Mouse (Mus musculus): ENCODE results near the gene Arid1b.

DNA sequence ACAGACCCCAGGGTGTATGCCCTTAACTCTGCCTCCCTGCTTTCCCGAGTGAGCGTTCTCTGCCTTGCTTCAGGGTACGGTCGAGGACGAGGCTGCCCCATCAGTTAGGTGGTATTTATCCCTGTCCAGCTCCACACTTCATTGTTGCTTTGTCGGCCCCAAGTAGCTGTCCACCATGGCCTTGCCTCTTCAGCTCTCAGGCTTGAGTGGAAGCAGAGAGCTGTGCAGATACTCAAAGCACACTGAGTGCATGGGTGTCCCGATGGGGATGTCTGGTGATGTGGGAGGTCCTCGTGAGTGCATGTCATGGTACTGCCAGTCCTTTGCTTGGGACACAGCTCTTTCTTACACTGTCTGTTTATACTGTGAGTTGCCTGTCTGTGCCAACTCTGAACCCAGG is 10.1 kb downstream of the Arid1b start:
- TF ChIP-seq CTCF (IDR thresholded peaks at IDR 0.05; ENCODE audit: extremely low read depth, insufficient read length, insufficient replicate concordance, low read depth, low read length): no peak
- TF ChIP-seq POLR2A (IDR thresholded peaks at IDR 0.05; ENCODE audit: low read depth, low read length): no peak

All from small intestine, adult 2 months (tissue).